Mouse (Mus musculus): Measurements from ENCODE around the gene L1td1.
"Not testable (repeated sequence)": the region's sequence is repeated elsewhere in the genome, so short reads cannot be mapped to it uniquely, and the experiment has no call there.

Gene L1td1

DNA sequence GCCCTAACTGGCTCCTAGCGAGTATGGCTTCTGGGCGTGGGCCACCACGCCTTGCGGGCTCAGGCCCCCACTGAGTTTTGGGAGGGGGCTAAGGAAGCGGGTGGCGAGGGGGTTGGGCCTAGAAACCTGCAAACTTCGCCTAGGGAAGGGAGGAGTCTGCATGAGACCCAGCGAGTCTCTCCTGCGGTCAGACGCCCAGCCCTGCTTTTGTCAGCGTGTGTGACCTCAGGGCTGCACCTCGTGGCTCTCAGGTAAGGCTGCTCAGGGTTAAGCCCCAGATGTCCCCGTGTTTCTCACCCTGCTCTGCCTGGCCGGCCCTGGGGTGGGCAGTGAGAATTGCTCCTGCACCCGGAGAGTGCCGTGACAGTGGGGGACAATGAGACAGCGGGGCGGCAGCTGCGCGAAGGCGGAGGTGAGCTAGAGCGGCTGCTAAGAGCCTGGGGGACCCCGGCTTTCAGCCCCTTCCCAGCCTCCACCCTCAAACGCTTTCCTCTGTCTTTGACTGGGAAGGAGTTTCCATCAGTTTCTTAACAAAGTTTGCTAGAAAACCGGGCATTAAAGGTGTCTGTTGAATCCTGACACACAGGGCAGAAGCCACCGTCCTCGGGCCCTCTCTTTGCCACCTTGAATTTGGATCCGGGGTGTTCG, at the start of gene L1td1:
L1td1 (plus strand) TSS at position 145 of the 648 bp plus-strand sequence.
- no peak for DNase-seq (ENCODE audit: low spot score)

DNA sequence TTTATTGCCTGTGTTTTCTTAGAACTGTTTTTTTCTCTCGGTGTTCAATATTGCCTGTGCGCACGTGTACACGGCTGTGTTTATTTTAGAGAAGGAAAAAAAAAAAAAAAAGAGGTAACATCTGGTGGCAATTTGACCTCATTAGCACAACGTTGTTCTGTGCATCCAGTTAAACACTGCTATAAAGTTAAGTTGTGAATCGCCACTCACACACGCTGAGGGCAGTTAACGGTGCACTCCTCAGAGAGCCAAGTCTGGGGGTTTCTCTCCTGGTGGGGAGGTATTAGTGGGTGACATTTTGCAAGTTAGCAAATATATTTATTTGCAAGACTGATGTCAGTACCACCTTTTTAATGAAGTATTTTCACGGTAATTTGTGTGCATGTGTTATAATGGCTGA, 49.0 kb upstream of the L1td1 start:
- no peak for DNase-seq (ENCODE audit: low spot score)

DNA sequence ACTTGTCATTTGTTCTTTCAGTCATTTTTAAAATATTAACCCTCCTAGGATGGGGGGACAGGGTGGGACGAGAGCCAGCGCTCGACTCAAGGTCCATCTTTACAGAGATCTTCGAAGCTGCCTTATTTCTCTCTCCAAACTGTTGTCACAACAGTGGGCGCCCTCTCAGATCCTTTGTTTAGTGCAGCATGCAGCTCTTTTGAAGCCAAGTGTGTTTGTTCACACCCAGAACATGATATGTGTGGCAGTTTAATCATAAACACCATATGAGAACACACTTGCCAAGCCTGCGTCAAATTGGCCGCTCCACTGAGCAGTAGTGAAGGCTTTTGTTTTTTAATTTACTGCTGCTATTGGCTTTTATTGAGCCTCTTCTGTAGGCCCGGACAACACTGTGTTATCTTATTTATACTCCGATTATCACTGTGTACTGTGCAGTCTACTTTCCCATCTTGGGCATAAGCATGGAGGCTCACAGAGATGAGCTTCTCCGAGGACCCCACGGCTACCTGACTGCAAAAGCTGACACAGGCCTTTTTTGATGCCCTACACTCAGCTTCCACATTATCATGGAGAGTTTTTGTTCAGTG, 39.8 kb upstream of the L1td1 start:
- no peak for DNase-seq (ENCODE audit: low spot score)

DNA sequence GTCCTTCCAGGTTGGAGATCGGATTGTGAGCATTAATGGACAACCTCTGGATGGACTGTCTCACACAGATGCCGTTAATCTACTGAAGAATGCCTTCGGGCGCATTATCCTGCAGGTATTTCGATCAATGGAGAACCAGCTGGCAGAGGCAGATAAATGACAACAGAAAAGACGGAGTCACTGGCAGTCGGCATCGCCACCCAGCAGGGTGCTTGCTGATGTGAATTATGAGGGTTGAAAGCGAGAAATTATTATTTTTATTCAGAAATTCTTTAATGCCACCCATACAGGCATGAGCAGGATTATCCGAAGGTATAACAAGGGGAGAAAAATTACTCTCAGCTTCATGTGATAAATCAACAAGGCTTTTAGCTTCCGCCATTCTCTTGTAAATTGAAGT, 38.4 kb upstream of the L1td1 start:
- DNase-seq (ENCODE audit: low spot score): no peak

DNA sequence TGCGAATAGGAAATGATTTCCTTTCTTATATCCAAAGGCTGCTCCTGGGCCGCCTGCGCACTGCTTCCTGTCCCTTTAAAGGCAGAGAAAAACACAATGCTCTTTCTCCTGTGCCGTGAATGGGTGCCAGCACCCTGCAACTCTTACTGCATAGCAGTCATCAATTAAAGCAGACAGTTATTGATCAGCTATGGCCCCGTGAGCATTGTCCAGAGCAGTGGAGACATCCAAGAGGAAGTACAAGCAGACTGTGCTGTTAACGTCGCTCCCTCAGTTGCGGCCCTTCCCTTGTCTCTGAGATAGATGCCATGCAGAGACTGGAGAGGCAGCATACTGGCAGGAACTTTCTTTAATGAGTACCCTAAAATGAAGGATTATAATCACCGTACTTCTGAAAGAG, 38.0 kb upstream of the L1td1 start:
- DNase-seq (ENCODE audit: low spot score): no peak

DNA sequence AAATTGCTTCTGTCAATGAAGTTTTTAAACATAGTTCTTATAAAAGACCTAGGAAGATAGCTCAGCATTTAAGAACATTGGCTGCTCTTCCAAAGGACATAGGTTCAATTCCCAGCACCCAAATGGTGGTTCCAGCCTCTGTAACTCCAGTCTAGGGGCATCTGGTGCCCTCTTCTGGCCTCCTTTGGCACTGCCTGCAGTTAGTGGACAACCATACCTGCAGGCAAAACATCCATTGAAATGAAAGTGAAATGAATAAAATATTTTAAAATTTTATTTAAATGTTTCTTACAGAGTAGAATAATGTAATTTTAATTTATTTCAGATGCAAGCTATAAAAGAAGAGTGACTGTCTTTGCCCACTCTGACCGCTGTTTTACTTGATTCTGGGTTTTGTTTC, 36.5 kb upstream of the L1td1 start:
- no peak for DNase-seq (ENCODE audit: low spot score)

DNA sequence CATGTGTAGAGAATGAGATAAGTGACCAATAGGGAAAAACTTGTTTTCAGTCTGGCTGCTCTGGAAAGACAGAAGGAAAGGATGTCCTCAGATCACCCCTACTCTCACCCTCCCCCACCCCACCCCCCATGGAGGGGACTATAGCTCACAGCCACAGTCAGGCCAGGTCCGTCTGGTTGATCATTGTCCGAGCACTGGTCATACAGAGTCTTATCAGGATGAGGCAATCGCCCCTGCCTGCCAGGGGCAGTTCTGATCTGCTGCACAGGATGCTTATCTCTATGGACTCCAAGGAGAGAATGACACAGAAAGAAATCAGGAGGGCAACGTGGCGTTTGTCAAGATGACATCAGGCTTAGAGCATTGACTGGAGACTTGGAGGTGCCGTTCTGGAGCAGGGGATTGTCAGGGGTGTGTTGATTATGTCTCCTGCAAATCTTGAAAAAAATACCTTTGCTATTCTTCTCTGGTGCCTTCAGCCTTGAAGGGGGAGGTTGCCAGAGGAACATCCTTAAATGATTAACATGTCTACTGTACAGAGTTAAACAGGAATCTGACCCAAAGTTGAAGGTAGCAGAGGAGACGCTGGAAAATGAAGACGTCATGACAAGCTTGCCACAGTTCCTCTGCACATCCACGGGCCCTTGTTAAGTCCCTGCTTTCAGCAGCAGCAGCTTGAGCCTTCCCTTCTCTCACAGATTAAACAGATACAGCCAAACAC, 32.9 kb upstream of the L1td1 start:
- DNase-seq (ENCODE audit: low spot score): no peak

DNA sequence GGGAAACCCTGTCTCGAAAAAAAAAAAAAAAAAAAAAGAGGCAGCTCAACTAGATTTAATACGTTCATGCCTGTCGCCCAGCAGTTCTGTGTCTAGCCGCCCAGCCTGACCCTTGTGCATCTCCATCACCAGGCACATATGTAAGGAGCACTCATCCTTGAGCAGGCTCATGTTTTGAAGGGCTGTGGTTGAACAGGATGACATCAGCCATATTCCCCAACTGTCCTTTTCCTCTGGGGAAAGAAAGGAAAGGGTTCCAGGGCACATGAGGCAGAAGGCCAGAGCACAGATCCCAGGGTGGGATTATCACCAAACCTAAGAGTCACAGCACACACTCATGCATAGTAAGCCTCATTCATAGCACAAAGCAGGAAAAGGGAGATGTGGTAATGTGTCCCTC, 28.6 kb upstream of the L1td1 start:
- no peak for DNase-seq (ENCODE audit: low spot score)

DNA sequence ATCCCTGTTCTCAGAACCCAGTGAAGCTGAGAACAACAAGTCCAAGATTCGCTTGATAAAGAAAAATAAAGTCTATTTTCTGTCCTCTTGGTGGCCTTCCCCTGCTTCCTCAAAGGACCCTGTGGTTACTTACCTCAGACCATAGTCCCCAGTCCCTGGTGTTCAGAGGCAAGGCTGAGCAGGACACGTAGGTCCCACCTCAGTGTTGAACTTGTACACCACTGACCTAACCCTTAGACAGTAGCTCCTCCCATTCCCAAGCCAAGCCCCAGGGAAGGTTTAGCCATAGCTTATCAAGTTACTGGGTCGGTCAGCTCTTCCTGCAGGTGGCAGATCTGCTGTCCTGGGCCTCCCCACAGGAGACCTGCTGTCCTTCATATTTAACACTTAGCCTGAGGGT, 27.6 kb upstream of the L1td1 start:
- DNase-seq (ENCODE audit: low spot score): no peak

DNA sequence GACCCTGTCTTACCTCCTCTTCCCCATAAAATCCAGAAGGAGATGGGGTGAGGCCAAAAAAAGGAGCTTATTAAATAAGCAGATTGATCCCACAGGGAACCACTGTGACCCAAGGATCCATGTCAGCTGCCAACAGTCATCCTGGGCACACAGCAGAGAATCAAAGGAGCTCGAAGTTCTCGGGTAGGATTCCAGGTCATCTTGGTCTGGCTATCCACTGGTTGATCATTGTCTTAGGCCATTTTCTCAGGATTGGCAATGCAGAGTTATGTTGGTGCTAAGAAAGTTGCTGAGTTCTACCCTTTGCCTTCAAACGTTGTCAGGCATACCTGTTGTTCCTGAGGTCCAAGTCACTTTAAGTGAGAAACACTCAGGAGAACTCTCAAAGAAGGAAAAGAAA, 26.4 kb upstream of the L1td1 start:
- DNase-seq (ENCODE audit: low spot score): no peak

DNA sequence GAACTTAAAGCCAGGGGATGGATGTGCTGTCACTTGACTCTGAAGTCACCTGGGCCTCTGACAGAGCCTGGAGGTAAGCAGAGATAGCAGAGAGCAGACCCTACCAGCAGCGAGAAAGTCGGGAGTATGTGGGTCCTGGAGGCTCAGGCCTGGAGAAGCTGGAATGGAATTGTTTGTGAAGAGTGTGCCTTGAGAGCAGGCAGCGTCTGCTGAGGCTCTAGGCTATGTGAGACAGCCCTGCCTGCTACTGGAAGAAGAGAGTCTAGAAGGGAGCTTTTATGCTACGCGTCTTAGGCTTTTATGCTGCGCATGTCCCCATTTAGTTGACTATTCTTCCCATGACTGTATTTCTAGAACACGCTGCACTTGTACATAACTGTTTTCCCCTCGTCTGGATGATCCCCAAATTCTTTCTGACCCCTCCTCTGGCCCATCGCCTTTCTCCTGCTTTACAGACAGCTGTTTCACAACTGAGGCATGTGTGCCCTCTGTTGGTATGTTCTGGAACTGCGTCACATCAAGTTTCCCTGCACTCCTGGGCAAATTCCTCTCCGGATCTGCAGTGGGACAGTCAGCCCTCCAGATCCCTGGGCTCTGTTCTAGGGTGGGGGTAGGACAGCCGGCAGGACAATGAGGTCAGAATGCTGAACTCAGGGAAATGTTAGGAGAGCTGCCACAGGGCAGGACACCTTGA, 24.2 kb upstream of the L1td1 start:
- no peak for DNase-seq (ENCODE audit: low spot score)

DNA sequence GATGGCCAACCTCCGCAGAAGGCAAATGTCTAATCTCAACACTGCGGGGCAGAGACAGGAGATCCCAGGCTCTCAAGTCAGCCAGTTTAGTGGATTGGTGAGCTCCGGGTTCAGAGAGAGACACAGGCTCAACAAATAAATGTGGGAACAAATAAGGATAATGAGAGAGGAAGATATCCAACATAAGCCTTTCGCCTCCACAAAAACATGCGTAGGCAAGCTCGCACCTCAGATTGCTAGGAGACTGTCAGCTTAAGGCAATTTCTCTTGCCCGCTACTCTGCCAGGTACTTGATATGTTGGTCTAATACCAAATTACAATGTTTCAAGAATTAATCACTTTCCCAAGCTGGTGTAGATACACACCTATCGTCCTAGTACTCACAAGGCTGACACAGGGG, 15.6 kb upstream of the L1td1 start:
- DNase-seq (ENCODE audit: low spot score): no peak

DNA sequence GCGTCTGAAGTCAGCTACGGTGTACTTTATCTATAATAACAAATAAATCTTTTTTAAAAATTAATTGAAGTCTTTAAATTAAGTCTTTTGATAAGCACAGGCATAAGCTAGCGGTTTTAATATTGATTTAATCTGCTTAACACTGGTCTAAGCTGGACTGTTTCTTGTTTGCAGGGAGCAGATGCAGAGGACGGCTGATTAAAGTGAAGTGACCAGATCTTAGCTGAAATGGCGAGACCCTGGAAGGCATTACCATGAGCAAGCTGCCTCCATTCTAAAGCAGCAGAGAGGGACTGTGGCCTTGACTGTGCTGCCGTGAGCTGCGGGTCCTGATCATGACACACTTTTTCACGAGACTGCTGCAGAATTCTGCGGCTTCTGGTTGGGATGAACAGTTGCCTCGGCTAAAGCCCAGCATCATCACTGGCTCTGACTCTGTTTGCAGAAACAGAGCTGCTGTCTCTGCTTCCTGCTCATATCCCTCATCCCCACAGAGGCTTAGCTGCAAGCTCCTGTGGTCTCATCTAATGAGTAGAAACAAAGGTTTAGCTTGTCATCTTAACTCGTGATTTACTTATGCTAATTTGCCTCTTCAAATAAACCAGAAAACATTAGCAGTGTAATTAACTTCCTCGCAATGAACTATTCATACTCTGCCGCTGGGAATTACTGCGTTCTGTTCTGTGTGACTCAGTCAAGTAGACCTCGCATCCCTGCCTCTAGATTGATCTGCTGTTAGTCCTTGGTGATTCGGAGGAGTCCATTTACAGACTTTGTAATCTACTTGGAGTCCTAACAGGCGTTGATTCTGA, 8.6 kb upstream of the L1td1 start:
- DNase-seq (ENCODE audit: low spot score): no peak

DNA sequence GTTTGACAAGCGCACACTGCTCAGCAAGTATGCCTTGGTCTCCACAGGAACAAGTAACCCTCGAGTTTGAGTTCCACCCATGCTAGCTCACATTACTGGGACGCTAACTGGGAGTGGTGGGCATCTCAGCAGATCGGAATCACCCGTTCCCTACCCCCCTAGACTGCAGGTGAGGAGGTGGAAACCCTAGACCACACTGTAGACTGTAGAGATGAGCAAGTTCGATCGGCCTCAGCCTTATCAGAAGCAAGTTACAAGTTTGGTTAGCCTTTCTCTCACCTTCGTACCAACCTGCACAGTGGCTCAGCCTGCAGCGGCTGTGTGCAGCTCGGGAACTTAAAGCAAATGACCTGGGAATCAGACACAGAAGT, 8.0 kb upstream of the L1td1 start:
- no peak for DNase-seq (ENCODE audit: low spot score)

DNA sequence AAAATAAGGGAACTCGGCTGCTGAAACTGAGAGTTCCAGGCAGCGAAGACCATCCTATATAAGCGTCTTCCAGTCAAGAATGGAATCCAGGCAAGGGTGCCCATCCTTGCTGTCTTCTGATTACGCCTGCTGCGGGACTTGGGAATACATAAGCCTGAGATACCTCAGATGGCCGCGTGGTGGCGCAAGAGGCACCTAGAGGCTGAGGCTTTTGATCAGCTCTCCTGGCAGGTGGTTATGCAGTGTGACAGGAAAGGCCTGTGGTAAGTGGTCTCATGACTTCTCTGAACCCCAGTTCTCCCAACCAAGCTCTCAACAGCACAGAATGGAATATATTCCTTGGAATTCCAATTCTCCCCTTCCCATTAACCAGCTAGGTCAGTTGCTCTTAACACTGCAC, 4.1 kb upstream of the L1td1 start:
- DNase-seq (ENCODE audit: low spot score): no peak

DNA sequence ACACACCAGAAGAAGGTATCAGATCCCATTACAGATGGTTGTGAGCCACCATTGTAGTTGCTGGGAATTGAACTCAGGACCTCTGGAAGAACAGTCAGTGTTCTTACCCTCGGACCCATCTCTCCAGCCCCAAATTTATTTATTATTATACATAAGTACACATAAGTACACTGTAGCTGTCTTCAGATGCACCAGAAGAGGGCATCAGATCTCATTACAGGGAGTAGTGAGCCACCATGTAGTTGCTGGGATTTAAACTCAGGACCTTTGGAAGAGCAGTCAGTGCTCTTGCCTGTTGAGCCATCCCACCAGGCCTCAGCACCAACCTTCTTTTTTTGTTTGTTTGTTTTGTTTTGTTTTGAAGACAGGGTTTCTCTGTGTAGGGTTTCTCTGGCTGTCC, 1.9 kb upstream of the L1td1 start:
- DNase-seq (ENCODE audit: low spot score): not testable (repeated sequence)

DNA sequence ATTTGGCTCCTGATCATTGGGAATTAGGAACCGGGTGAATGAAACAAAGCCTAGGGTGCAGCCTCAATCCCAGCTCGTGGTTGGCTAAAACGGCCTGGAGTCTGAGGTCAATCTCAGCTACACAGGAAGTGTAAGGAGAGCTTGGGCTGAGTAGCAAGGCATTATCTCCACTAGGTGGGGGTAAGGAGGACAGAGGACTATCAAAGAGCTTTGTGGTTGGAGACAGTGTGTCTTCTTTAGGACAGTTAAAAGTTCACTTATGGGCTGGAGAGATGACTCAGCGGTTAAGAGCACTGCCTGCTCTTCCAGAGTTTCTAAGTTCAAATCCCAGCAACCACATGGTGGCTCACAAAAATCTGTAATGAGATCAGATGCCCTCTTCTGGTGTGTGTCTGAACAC, 1.1 kb upstream of the L1td1 start:
- DNase-seq (ENCODE audit: low spot score): no peak

DNA sequence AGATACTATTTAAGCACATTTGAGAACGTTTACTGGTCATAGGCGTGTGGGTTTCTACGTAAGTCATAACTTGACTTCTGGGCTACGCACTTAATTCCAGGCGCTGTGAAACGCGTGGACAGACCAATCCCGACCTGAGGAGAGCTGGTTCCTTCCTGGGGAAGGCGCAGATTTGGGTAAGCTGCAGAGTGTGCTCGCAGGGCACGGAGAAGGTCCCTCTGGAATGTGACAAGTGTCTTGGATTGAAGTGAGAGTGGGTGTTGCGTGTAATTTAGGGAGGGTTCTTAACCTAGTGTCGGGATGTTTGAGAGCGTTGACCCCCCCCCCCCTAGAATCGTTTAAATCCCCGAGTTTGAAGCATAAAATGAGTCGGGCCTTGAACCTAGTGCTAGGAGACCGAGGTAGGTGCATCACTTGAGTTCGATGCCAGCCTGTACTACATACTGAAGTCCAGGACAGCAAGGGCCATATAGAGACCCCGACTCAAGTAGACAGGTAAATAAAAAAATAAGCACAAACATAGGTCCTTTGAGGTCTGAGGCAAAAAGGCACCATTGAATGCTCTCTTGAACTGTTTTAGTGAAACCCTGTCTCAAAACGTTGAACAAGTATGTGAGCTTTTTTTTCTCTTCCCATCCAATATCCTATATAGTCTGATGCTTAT, 893 bp downstream of the L1td1 start:
- DNase-seq (ENCODE audit: low spot score): no peak

DNA sequence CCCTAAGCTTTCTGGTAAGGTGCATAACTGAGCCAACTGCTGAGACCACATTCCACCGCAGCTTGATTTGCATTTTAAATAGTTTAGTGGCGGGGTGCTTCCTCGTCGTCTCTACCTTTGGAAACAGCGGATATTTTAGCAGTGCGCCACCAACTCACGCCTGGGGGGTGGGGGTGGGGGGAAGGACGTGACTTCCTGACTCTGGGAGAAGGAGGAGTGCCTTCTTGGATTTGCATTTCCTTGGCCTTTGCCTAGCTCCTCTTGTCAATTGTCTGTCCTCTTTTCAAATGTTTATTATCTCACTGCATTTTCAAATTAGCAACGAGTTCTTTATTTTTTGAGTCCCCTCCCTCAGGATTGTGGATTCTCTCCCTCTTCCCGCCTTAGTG, 1.4 kb downstream of the L1td1 start:
- DNase-seq (ENCODE audit: low spot score): no peak

DNA sequence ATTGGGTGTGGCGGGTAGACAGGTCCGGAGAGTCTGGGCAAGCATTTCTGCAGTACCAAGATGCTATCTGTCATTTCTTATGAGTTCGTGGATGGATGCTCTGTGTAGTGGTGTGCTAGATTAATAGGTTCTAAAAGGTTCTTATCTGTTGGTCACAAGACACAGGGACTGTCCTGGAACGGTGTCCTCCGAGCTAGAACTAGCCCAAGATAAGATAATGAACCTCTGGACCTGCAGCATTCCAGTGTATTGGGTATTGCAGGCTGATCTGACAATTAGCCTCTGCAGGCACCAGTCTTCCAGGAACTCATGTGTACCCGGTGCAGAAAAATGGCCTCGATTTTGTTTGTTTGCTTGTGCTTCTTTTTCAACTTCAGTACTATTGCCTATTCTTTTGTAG, 2.2 kb downstream of the L1td1 start:
- DNase-seq (ENCODE audit: low spot score): no peak

DNA sequence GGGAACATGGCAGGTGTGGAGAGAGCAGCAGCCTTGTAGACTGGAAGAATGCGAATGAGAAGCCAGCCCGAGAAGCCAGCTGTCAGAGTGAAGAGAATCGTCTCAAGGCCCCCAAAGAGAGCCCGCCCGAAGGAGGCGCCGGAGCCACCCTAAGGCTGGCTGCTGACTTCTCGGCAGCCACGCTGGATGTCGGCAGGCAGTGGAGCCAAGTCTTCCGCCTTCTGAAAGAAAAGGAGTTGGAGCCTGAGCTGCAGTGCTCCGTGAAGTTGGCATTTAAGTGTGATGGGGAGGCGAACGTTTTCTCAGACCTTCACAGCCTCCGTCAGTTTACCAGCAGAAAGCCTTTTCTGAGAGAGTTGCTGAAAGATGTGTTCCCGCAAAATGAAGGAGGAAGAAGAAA, 7.1 kb downstream of the L1td1 start:
- DNase-seq (ENCODE audit: low spot score): no peak

DNA sequence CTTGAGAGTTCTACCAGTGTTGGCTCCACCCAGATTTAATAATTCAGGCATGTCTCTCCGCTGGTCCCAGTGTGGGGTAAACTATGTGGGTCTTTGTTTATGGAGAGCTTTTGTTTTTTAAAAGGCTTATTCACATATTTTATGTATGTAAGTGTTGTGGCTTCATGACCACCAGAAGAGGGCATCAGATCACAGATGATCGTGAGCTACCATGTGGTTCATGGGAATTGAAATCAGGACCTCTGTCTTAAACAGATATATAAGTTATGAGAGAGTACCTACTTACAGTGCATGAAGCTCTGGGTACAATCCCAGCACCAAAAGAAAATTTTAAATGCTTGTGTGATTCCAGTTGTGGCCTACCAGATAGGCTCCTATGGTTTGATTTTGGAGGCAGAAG, 13.2 kb downstream of the L1td1 start:
- no peak for DNase-seq (ENCODE audit: low spot score)

Data from ovary, adult 18-20 months (tissue).